Mouse (Mus musculus): Measurements from ENCODE around the gene Rgs4. TPM values are rescaled to one million over a fixed set of nuclear protein-coding genes. Genes with fewer than 3 reads are reported as not detected.

Gene Rgs4
- total RNA-seq (2023) = not detected

GRCm38 (mm10) chr1:169747473-169747872 lies at the start of gene Rgs4:
TSS of gene Rgs4 (minus strand) at chr1:169747642.

Other genes with a start within 250 kb of the Rgs4 start
- 10 to 100 TPM; 41.4 to 47.0 TPM for gene Nuf2, start 216.2 kb downstream of the Rgs4 start, total RNA-seq (2023)
- gene Rgs5, start 92.1 kb downstream of the Rgs4 start, total RNA-seq (2023) = under 1 TPM in 1 of 2 experiments, not detected in 1; 0.22 TPM
- gene Ccdc190, start 181.0 kb upstream of the Rgs4 start, total RNA-seq (2023) = not detected
- gene Hsd17b7, start 221.6 kb upstream of the Rgs4 start, total RNA-seq (2023) = 1 to 10 TPM; 7.0 to 7.7 TPM

Data from neutrophil, adult 83 days (primary cell).